Mouse (Mus musculus) brain, embryonic 14.5 days (tissue): ENCODE results near the gene Hist1h4a. TPM values are rescaled to one million over a fixed set of nuclear protein-coding genes. Genes with fewer than 3 reads are reported as not detected.

Source experiments
- DNase-seq: peaks from one replicate; pipeline ENCODE4 v3.0.0-alpha.2; 2011; ENCODE audit warnings: low read depth
- CTCF ChIP-seq: fragments of 200-500 bp; IDR thresholded peaks from 2 replicates; pipeline ENCODE4 v1.5.1; 2012; ENCODE audit warnings: inconsistent platforms, mild to moderate bottlenecking, moderate library complexity, borderline replicate concordance; ENCODE audit not compliant: insufficient read depth, insufficient read length; ENCODE audit errors: extremely low read depth
- POLR2A ChIP-seq: fragments of 200-500 bp; IDR thresholded peaks from 2 replicates; pipeline ENCODE4 v1.6.1; 2012; ENCODE audit warnings: mild to moderate bottlenecking, inconsistent platforms, borderline replicate concordance; ENCODE audit not compliant: poor library complexity, insufficient read depth, insufficient read length, severe bottlenecking; ENCODE audit errors: extremely low read depth
- polyA plus RNA-seq: library from polyadenylated mRNA; depleted of rRNA; stranded (reverse); fragments of >200 nt; gene quantifications from 2 replicates; pipeline ENCODE4 v1.2.3, GENCODE M21; 2012

Gene Hist1h4a
- polyA plus RNA-seq, 1 experiment = 33.9 TPM

DNA sequence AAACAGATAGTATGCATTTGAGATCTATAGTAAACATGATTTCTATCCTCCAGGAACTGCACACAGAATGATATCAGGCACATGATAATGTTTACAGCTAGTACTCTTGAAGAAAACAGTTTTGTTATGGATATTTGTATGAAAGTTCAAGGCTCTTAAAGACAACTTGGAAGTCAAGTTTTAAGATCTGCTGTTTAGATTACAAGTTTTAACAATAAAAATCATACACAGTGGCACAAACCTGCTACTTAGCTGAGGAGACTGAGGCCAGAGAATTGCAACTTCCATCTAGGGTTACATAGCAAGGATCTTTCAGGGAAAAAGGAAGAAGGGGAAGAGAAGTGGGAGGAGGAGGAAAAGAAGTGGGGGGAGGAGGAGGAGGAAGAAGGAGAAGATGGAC, 6.0 kb downstream of the Hist1h4a start:
- no peak for DNase-seq
- no peak for TF ChIP-seq CTCF

GRCm38 (mm10) chr13:23753314-23754078, 7.5 kb downstream of the Hist1h4a start:
- TF ChIP-seq CTCF = no peak
- TF ChIP-seq POLR2A = no peak
- DNase-seq = no peak

DNA sequence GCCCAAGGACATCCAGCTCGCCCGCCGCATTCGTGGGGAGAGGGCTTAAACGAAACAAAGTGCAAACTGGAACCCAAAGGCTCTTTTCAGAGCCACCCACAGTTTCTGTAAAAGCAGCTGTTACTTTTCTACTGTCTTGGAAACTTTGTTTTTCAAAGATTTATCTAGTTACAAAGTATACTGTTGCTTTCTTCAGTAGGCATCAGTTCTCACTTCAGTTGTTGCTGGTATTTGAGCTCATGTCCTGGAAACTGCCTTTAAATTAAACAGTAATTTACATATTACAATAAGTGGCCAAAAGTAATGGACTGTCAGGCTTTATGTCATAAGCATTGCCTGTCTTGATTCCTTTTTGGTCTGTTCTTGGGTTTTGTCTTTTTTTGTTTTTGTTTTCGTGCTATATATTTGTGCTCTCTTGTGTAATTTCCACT, 8.3 kb downstream of the Hist1h4a start:
- no peak for TF ChIP-seq CTCF
- no peak for TF ChIP-seq POLR2A
- DNase-seq = no peak

DNA sequence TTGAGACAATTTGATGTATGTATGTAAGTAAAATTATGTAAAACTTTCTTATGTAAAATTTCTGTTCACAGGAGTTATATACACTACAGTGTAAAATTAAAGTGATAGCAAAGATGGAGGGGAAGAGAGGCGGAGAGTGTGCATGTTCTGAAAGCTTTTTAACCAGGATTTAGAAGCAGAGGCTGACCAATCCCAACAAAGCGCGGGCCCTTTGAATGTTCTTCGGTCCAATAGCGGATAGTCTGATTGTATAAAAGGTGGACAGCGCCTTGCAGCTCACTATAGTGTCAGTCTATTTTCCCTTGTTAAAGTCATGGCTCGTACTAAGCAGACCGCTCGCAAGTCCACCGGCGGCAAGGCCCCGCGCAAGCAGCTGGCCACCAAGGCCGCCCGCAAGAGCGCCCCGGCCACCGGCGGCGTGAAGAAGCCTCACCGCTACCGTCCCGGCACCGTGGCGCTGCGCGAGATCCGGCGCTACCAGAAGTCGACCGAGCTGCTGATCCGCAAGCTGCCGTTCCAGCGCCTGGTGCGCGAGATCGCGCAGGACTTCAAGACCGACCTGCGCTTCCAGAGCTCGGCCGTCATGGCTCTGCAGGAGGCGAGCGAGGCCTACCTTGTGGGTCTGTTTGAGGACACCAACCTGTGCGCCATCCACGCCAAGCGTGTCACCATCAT, 8.8 kb downstream of the Hist1h4a start, which contains the start of gene Hist1h3b:
Gene Hist1h3b (plus strand): TSS at position 201 of the 675 bp plus-strand sequence.
- DNase-seq = peak; percentile 98
- 0 out of 2 replicates have a peak, but pooled peaks have one; percentile 17 for TF ChIP-seq POLR2A

GRCm38 (mm10) chr13:23751478-23751956, 9.5 kb downstream of the Hist1h4a start:
- no peak for TF ChIP-seq CTCF
- TF ChIP-seq POLR2A = no peak
- peak; percentile 58 for DNase-seq

- DNase-seq = peak; percentile 93
- TF ChIP-seq POLR2A = peak; percentile 11; the same call in 1 of the 2 replicates
Measured at GRCm38 (mm10) chr13:23750839-23751477, 10.1 kb downstream of the Hist1h4a start, which contains the start of gene Hist1h2ab. TSS of gene Hist1h2ab (plus strand) at chr13:23751126.

DNA sequence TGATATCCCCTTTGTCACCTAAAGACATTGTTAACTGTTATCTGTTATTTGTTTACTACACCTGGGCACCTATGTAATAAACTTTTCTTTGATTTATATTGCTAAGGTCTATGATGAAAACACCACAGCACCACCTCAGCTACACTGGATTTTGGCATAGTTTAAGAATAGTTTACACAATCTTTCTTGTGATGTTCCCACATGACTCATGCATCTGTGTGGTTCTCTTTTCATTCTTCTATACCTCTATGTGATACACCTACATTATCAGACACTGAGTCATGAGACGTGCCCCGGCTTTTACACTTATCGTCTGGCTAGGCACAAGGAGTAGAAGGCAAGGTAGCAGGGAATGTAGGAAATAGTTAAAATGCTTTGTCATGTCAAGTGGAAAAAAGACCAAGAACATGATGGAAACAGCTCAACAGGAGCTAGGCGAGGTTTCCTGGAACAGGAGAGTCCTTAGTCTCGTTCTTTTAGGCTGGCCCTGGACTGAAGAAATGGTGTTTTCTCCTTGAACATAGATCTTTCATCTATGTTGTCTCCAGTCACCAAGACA, 11.4 kb downstream of the Hist1h4a start:
- DNase-seq = no peak

GRCm38 (mm10) chr13:23747892-23748288, 13.1 kb downstream of the Hist1h4a start:
- DNase-seq = no peak
- TF ChIP-seq CTCF = no peak
- TF ChIP-seq POLR2A = no peak

More for the DNA sequence above, 11.4 kb downstream of the Hist1h4a start:
- TF ChIP-seq POLR2A = no peak
- no peak for TF ChIP-seq CTCF

- DNase-seq = no peak
- TF ChIP-seq POLR2A (no peak), CTCF (no peak)
Measured at GRCm38 (mm10) chr13:23747081-23747891, 13.7 kb downstream of the Hist1h4a start.

- peak; percentile 98 for DNase-seq
Measured at GRCm38 (mm10) chr13:23746201-23747080, 14.6 kb downstream of the Hist1h4a start, which contains the start of gene Hist1h2bb. TSS of gene Hist1h2bb (plus strand) at chr13:23746734.

- TF ChIP-seq POLR2A (no peak; the same call in 1 of the 2 replicates), CTCF (no peak)
- DNase-seq = peak; percentile 98
Measured at GRCm38 (mm10) chr13:23745381-23746161, 15.5 kb downstream of the Hist1h4a start, which contains the start of gene Hist1h3c. TSS of gene Hist1h3c (minus strand) at chr13:23745602.
